Mouse (Mus musculus) right cerebral cortex, postnatal 10 days (tissue): Measurements from ENCODE around the gene Wbp1l.

ENCODE experiments used
- DNase-seq, 2 experiments: peaks; one replicate each; pipeline ENCODE4 v3.0.0; 2021; ENCODE audit warnings: low spot score in 2 of 2

Gene Wbp1l

GRCm38 (mm10) chr19:46658348-46658747, 59.5 kb downstream of the Wbp1l start:
- no peak for DNase-seq

- no peak for DNase-seq
Observed at GRCm38 (mm10) chr19:46658851-46659250, 60.0 kb downstream of the Wbp1l start.

GRCm38 (mm10) chr19:46661511-46661910, 62.6 kb downstream of the Wbp1l start:
- no peak for DNase-seq

GRCm38 (mm10) chr19:46662214-46662613, 63.3 kb downstream of the Wbp1l start:
- no peak for DNase-seq

GRCm38 (mm10) chr19:46662784-46663183, 63.9 kb downstream of the Wbp1l start:
- no peak for DNase-seq

GRCm38 (mm10) chr19:46665474-46665873, 66.6 kb downstream of the Wbp1l start:
- DNase-seq, result peak in 1 of 2 experiments; percentile 62

- DNase-seq, result no peak
Observed at GRCm38 (mm10) chr19:46667300-46667699, 68.4 kb downstream of the Wbp1l start.

- no peak for DNase-seq
Observed at GRCm38 (mm10) chr19:46668263-46668662, 69.4 kb downstream of the Wbp1l start.

- DNase-seq, result no peak
Observed at GRCm38 (mm10) chr19:46669802-46670201, 70.9 kb downstream of the Wbp1l start.

GRCm38 (mm10) chr19:46670691-46671090, 71.8 kb downstream of the Wbp1l start:
- peak in 1 of 2 experiments; percentile 70 for DNase-seq

- no peak for DNase-seq
Observed at GRCm38 (mm10) chr19:46672766-46673418, 74.0 kb downstream of the Wbp1l start, which contains the start of gene Cyp17a1. Gene Cyp17a1 (minus strand): TSS chr19:46673172.

- DNase-seq, result no peak
Observed at GRCm38 (mm10) chr19:46675641-46676040, 76.8 kb downstream of the Wbp1l start.

- peak in 1 of 2 experiments; percentile 21 for DNase-seq
Observed at GRCm38 (mm10) chr19:46679720-46680383, 81.0 kb downstream of the Wbp1l start.

GRCm38 (mm10) chr19:46689460-46690372, 90.8 kb downstream of the Wbp1l start, which contains the start of gene Borcs7:
Gene Borcs7 (plus strand): TSS chr19:46689906.
- DNase-seq, result peak; percentile 93

GRCm38 (mm10) chr19:46690387-46690786, 91.5 kb downstream of the Wbp1l start:
- no peak for DNase-seq

GRCm38 (mm10) chr19:46691078-46691477, 92.2 kb downstream of the Wbp1l start:
- no peak for DNase-seq

- no peak for DNase-seq
Observed at GRCm38 (mm10) chr19:46693146-46693545, 94.3 kb downstream of the Wbp1l start.

- no peak for DNase-seq
Observed at GRCm38 (mm10) chr19:46696482-46696881, 97.6 kb downstream of the Wbp1l start.

GRCm38 (mm10) chr19:46696943-46697342, 98.1 kb downstream of the Wbp1l start:
- DNase-seq, result no peak

- no peak for DNase-seq
Observed at GRCm38 (mm10) chr19:46697840-46698517, 99.1 kb downstream of the Wbp1l start.

- no peak for DNase-seq
Observed at GRCm38 (mm10) chr19:46699011-46699481, 100.2 kb downstream of the Wbp1l start.
